Comparison of ENCODE assay signal across 8 mouse cellular contexts in the genomic region with DNA sequence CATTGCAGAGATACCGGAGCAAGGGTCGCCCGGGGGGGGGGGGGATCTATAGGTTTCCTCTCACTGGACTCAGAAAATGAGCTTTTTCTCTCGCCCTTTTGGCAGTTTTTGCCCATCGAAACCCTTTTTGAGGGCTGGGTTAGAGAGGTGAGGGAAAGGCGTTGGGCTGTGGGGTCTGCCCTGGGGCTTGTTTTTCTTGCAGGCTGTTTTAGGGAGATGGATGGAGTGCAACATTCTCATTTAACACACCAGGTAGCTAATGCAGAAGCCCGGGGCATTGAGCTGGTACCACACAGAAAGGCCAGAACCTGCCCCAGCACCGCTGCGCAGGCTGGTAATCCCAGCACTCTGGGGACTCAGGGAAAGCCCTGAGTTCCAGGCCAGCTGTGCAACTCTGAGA. TPM values are rescaled to one million over a fixed set of nuclear protein-coding genes. Genes with fewer than 3 reads are reported as not detected.
DNase-seq lines count a peak whose midpoint lies in the region; ATAC-seq lines count a peak whose summit lies in the region.

No protein-coding gene starts in this region.

- DNase-seq in adrenal gland, postnatal 14 days, result peak; percentile 7
- no peak for DNase-seq in adrenal gland, postnatal 25 days
- DNase-seq in right cerebral cortex, postnatal 25 days, result peak; percentile 7
- DNase-seq in right cerebral cortex, adult 18-20 months, result no peak
- no peak for DNase-seq in intestine, embryonic 14.5 days (ENCODE audit: low spot score)
- DNase-seq in layer of hippocampus, adult 11-12 months (ENCODE audit: low spot score), result no peak
- DNase-seq in left cerebral cortex, adult 9 months (ENCODE audit: low spot score in 2 of 2), result no peak

- 25% methylated on average over 8 of the region's 9 CpGs for WGBS in intestine, embryonic 14.5 days
- WGBS in midbrain, embryonic 12.5 days, result 25% methylated on average over 9 of the region's 9 CpGs

- H3K4me2 ChIP-seq in intestine, embryonic 14.5 days (ENCODE audit: low read length), result peak overlapping the region; percentile 46
- H3K4me2 ChIP-seq in midbrain, embryonic 12.5 days (replicated peaks), result peak overlapping the region; percentile 48

- H3K9me3 ChIP-seq in intestine, embryonic 14.5 days (ENCODE audit: control insufficient read depth, low read length), result no peaks in the 10 kb centered on the region
- no peaks in the 10 kb centered on the region for H3K9me3 ChIP-seq in midbrain, embryonic 12.5 days

- H3K9ac ChIP-seq in intestine, embryonic 14.5 days (ENCODE audit: low read length), result peak overlapping the region; percentile 43
- peak overlapping the region; percentile 43 for H3K9ac ChIP-seq in midbrain, embryonic 12.5 days (replicated peaks)

- H3K27ac ChIP-seq in intestine, embryonic 14.5 days (ENCODE audit: low read depth), result peak overlapping the region; percentile 81
- peak overlapping the region; percentile 89 for H3K27ac ChIP-seq in midbrain, embryonic 12.5 days (replicated peaks)

- H3K36me3 ChIP-seq in intestine, embryonic 14.5 days (ENCODE audit: control insufficient read depth, insufficient read depth, low read length), result peaks cover 23% of the 10 kb centered on the region
- H3K36me3 ChIP-seq in midbrain, embryonic 12.5 days, result peaks cover 25% of the 10 kb centered on the region

- H3K27me3 ChIP-seq in intestine, embryonic 14.5 days (replicated peaks; ENCODE audit: control insufficient read depth, insufficient read depth, low read length), result no peaks in the 10 kb centered on the region
- peaks cover 6% of the 10 kb centered on the region for H3K27me3 ChIP-seq in midbrain, embryonic 12.5 days

- peak overlapping the region; percentile 48 for H3K4me3 ChIP-seq in intestine, embryonic 14.5 days (ENCODE audit: low read depth, low read length)
- H3K4me3 ChIP-seq in midbrain, embryonic 12.5 days, result peak overlapping the region; percentile 63

- H3K4me1 ChIP-seq in intestine, embryonic 14.5 days (replicated peaks; ENCODE audit: control insufficient read depth, insufficient read depth, low read length), result no peaks in the 10 kb centered on the region; the same call in 1 of the 2 replicates
- peaks cover 22% of the 10 kb centered on the region for H3K4me1 ChIP-seq in midbrain, embryonic 12.5 days

- ATAC-seq in intestine, embryonic 14.5 days (replicated peaks; ENCODE audit: low FRiP score, low TSS enrichment, low read depth), result peak; percentile 3; the same call in 1 of the 2 replicates
- no peak for ATAC-seq in midbrain, embryonic 12.5 days (ENCODE audit: low FRiP score, low read depth)

RNA-seq across cellular contexts. Expression of gene Maged1, which starts 0.6 kb away (rescaled TPM):
- total RNA-seq in adrenal gland, postnatal 14 days (2021), result 223 and 229 TPM in 2 replicates
- total RNA-seq in adrenal gland, postnatal 25 days (2021), result 235 and 250 TPM in 2 replicates
- 532 and 591 TPM in 2 replicates for polyA plus RNA-seq in intestine, embryonic 14.5 days (2014; fragmentation: Nextera tagmentation; extraction: Ambion mirVana)
- polyA plus RNA-seq in midbrain, embryonic 12.5 days (2016; fragmentation: Nextera tagmentation; extraction: Ambion mirVana), result 858 and 871 TPM in 2 replicates

Comparison
In these comparisons a context has a peak if more than half of its experiments do, and no peak if none do; other contexts are left out.
1. DNase-seq: peak in adrenal gland, postnatal 14 days (single experiment) and right cerebral cortex, postnatal 25 days (single experiment); none in adrenal gland, postnatal 25 days (single experiment), right cerebral cortex, adult 18-20 months (single experiment), intestine, embryonic 14.5 days (single experiment), layer of hippocampus, adult 11-12 months (single experiment) and left cerebral cortex, adult 9 months (0 of 2).